Mouse (Mus musculus) forebrain, embryonic 12.5 days (tissue): ENCODE data around the gene Kcnc4. TPM values are rescaled to one million over a fixed set of nuclear protein-coding genes. Genes with fewer than 3 reads are reported as not detected.

Experiments used
- ATAC-seq: fragments of 200-750 bp; cut with Nextera tagmentation; 2 replicates; pipeline ENCODE4 v1.8.0; 2017; ENCODE audit warnings: moderate TSS enrichment; ENCODE audit not compliant: low FRiP score
- H3K27ac ChIP-seq: fragments of 300-500 bp; sonication (generic); 2 replicates; pipeline ENCODE4 v1.5.1; 2016; ENCODE audit warnings: mild to moderate bottlenecking
- H3K27me3 ChIP-seq: fragments of 300-500 bp; sonication (generic); 2 replicates; pipeline ENCODE4 v1.6.1; 2016; ENCODE audit warnings: mild to moderate bottlenecking
- H3K36me3 ChIP-seq: fragments of 300-500 bp; sonication (generic); replicated peaks from 2 replicates; pipeline ENCODE4 v1.6.1; 2016; ENCODE audit warnings: mild to moderate bottlenecking
- H3K4me1 ChIP-seq: fragments of 300-500 bp; sonication (generic); 2 replicates; pipeline ENCODE4 v1.6.1; 2016
- H3K4me2 ChIP-seq: fragments of 300-500 bp; sonication (generic); 2 replicates; pipeline ENCODE4 v1.6.1; 2016; ENCODE audit warnings: mild to moderate bottlenecking, moderate library complexity
- H3K4me3 ChIP-seq: fragments of 300-500 bp; sonication (generic); replicated peaks from 2 replicates; pipeline ENCODE4 v1.5.1; 2016; ENCODE audit warnings: mild to moderate bottlenecking
- H3K9ac ChIP-seq: fragments of 300-500 bp; sonication (generic); 2 replicates; pipeline ENCODE4 v1.6.1; 2016; ENCODE audit warnings: mild to moderate bottlenecking
- H3K9me3 ChIP-seq: fragments of 300-500 bp; sonication (generic); 2 replicates; pipeline ENCODE4 v1.6.1; 2016
- WGBS: fragments of 180-500 bp; shearing (Covaris S2); methylation state at CpG from one replicate; pipeline ENCODE4 v1.1.7; 2016; 5-methylcytosine and 5-hydroxymethylcytosine counted together
- polyA plus RNA-seq: library from polyadenylated mRNA; unstranded; fragments of >200 nt; fragmentation: Nextera tagmentation; extraction: Ambion mirVana; gene quantifications from 2 replicates; pipeline ENCODE4 v1.2.1, GENCODE M21; 2016

The Kcnc4 gene
- polyA plus RNA-seq, 1 experiment from 2014 or later: 0.47 TPM

- no peak for ATAC-seq
- Histone ChIP-seq H3K4me1 (peaks cover 15% of the 10 kb centered on the region), H3K27ac (no peak overlapping the region), H3K9me3 (no peaks in the 10 kb centered on the region), H3K4me2 (no peak overlapping the region), H3K36me3 (no peaks in the 10 kb centered on the region), H3K27me3 (no peaks in the 10 kb centered on the region; the same call in 1 of the 2 replicates), H3K4me3 (no peak overlapping the region), H3K9ac (no peak overlapping the region)
- WGBS: 87% methylated on average over 9 of the region's 9 CpGs
Measured at GRCm38 (mm10) chr3:107416541-107417286, 42.6 kb downstream of the Kcnc4 start.

DNA sequence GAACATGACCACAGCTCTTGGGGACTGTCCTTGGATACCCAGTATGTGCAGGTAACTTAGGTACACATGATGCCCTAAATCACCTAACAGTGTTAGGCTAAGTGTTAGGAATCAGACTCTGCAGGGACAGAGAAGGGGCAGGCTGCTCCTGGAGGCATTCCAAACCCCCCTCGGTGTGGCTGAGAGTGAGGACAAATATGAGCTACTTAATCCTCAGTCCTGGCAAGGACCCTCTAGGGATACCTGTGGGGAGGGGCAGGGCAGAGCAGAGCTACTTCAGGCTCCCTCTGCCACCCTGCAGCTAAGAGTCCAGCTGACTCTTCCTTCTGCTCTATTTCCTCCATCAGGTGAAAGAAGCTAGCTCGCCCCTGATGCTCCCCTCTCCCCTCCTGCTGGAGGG, 46.3 kb downstream of the Kcnc4 start:
- ATAC-seq: no peak
- WGBS: 28% methylated on average over 2 of the region's 2 CpGs

GRCm38 (mm10) chr3:107412509-107412908, 46.8 kb downstream of the Kcnc4 start:
- H3K27ac ChIP-seq: no peak overlapping the region
- no peaks in the 10 kb centered on the region for H3K9me3 ChIP-seq
- no peak overlapping the region for H3K9ac ChIP-seq
- H3K4me2 ChIP-seq: no peak overlapping the region
- 72% methylated on average over 8 of the region's 8 CpGs for WGBS
- H3K27me3 ChIP-seq: no peaks in the 10 kb centered on the region; the same call in 1 of the 2 replicates
- no peaks in the 10 kb centered on the region for H3K36me3 ChIP-seq
- H3K4me1 ChIP-seq: peaks cover 23% of the 10 kb centered on the region
- H3K4me3 ChIP-seq: no peak overlapping the region
- peak; percentile 40; the same call in 1 of the 2 replicates for ATAC-seq

More for the DNA sequence above, 46.3 kb downstream of the Kcnc4 start:
- no peak overlapping the region for H3K4me2 ChIP-seq
- H3K4me1 ChIP-seq: peaks cover 23% of the 10 kb centered on the region
- H3K4me3 ChIP-seq: no peak overlapping the region
- H3K9ac ChIP-seq: no peak overlapping the region
- no peaks in the 10 kb centered on the region for H3K9me3 ChIP-seq
- H3K27me3 ChIP-seq: no peaks in the 10 kb centered on the region; the same call in 1 of the 2 replicates
- no peaks in the 10 kb centered on the region for H3K36me3 ChIP-seq
- no peak overlapping the region for H3K27ac ChIP-seq

GRCm38 (mm10) chr3:107411669-107412068, 47.7 kb downstream of the Kcnc4 start:
- Histone ChIP-seq H3K4me1 (peaks cover 23% of the 10 kb centered on the region), H3K9ac (no peak overlapping the region), H3K36me3 (no peaks in the 10 kb centered on the region), H3K27ac (0 out of 2 replicates have a peak overlapping the region, but pooled peaks have one; percentile 50), H3K4me3 (no peak overlapping the region), H3K27me3 (no peaks in the 10 kb centered on the region; the same call in 1 of the 2 replicates), H3K4me2 (no peak overlapping the region), H3K9me3 (no peaks in the 10 kb centered on the region)
- 24% methylated on average over 4 of the region's 4 CpGs for WGBS
- peak; percentile 78 for ATAC-seq

DNA sequence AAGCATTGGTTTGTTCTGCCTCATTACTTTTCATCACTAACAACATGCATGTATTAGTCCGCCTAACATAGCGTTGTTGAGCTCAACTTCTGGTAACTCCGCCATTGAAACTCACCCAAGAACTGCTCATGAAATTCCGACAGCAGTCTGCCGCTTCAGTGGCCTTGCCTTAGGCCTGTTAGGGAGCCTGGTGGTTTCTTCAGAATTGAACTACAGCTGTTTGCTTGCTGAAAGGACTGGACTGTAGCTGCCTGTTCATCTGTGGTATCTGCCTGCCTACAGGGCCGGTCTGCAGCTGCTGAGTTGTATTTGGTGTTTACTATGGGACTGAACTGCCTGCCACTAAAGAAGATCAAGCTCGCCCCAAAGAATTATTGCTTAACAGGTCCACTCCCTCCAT, 58.0 kb downstream of the Kcnc4 start:
- 91% methylated on average over 7 of the region's 7 CpGs for WGBS

GRCm38 (mm10) chr3:107399991-107400640, 59.2 kb downstream of the Kcnc4 start:
- H3K9ac ChIP-seq: no peak overlapping the region
- H3K4me1 ChIP-seq: no peaks in the 10 kb centered on the region
- ATAC-seq: no peak
- no peak overlapping the region for H3K4me3 ChIP-seq
- H3K36me3 ChIP-seq: no peaks in the 10 kb centered on the region
- no peaks in the 10 kb centered on the region for H3K9me3 ChIP-seq
- no peak overlapping the region for H3K27ac ChIP-seq
- H3K4me2 ChIP-seq: no peak overlapping the region
- 87% methylated on average over 5 of the region's 5 CpGs for WGBS
- no peaks in the 10 kb centered on the region for H3K27me3 ChIP-seq

More for the DNA sequence above, 58.0 kb downstream of the Kcnc4 start:
- Histone ChIP-seq H3K27me3 (no peaks in the 10 kb centered on the region), H3K4me2 (no peak overlapping the region), H3K4me3 (no peak overlapping the region), H3K9me3 (no peaks in the 10 kb centered on the region), H3K9ac (no peak overlapping the region), H3K27ac (no peak overlapping the region), H3K4me1 (no peaks in the 10 kb centered on the region), H3K36me3 (no peaks in the 10 kb centered on the region)
- no peak for ATAC-seq

DNA sequence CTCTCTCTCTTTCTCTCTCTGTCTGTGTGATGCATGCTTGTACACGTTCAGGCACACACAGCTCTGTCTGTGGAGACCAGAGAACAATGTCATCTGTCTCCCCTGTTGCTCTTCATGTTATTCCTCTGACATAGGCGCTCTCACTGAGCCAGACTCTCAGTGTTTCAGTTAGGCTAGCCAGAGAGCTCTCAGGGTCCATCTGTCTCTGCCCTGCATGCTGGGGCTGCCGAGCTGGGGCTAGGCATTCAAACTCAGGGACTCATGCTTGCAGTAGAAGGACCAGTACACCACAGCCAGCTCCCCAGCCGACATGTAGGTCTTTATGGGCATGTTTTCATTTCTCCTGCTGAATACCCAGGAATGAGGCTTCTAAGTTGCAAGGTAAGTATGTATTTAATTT, 68.2 kb downstream of the Kcnc4 start:
- ATAC-seq: no peak
- H3K4me2 ChIP-seq: no peak overlapping the region
- H3K36me3 ChIP-seq: no peaks in the 10 kb centered on the region
- no peaks in the 10 kb centered on the region for H3K9me3 ChIP-seq
- H3K27ac ChIP-seq: no peak overlapping the region
- H3K4me1 ChIP-seq: no peaks in the 10 kb centered on the region
- 0 out of 2 replicates have a peak, but pooled peaks cover 3% of the 10 kb centered on the region for H3K27me3 ChIP-seq
- no peak overlapping the region for H3K9ac ChIP-seq
- no peak overlapping the region for H3K4me3 ChIP-seq
- WGBS: 67% methylated on average over 4 of the region's 4 CpGs

Other genes starting within 250 kb of the Kcnc4 start
- not detected in 2 replicates for gene Cym, start 237.8 kb downstream of the Kcnc4 start, polyA plus RNA-seq
- not detected in 2 replicates for gene A630076J17Rik, start 228.9 kb downstream of the Kcnc4 start, polyA plus RNA-seq
- 0.06 TPM in 1 of 2 replicates, not detected in the other for gene Prok1, start 219.8 kb downstream of the Kcnc4 start, polyA plus RNA-seq
- 165 and 175 TPM in 2 replicates for gene Lamtor5, start 180.7 kb downstream of the Kcnc4 start, polyA plus RNA-seq
- gene Slc16a4, start 168.3 kb downstream of the Kcnc4 start, polyA plus RNA-seq: 3.3 and 3.6 TPM in 2 replicates
- 15.3 and 17.3 TPM in 2 replicates for gene Rbm15, start 125.9 kb downstream of the Kcnc4 start, polyA plus RNA-seq
- gene Slc6a17, start 58.5 kb upstream of the Kcnc4 start, polyA plus RNA-seq: 5.7 and 8.3 TPM in 2 replicates
- 0.19 and 0.27 TPM in 2 replicates for gene Ubl4b, start 95.5 kb upstream of the Kcnc4 start, polyA plus RNA-seq
- gene Alx3, start 135.5 kb upstream of the Kcnc4 start, polyA plus RNA-seq: 8.3 and 8.7 TPM in 2 replicates
- gene Gm10961, start 171.8 kb upstream of the Kcnc4 start, polyA plus RNA-seq: not detected in 2 replicates
- gene Strip1, start 172.1 kb upstream of the Kcnc4 start, polyA plus RNA-seq: 115 and 120 TPM in 2 replicates
- 124 and 130 TPM in 2 replicates for gene Ahcyl1, start 237.0 kb upstream of the Kcnc4 start, polyA plus RNA-seq